9 mouse cellular contexts compared by ENCODE assay signal in genomic region chr16:28927381-28927780, GRCm38 (mm10). TPM values are rescaled to one million over a fixed set of nuclear protein-coding genes. Genes with fewer than 3 reads are reported as not detected.
DNase-seq lines count a peak whose midpoint lies in the region; ATAC-seq and TF ChIP-seq lines count a peak whose summit lies in the region.
"Had no signal": no experiment of that assay in that cellular context is flagged by ENCODE, and none has a peak within 500 bp of the region (broad histone marks: within the 10 kb centered on the region; RNA-seq: fewer than 3 reads in every experiment).

No protein-coding gene starts in this region.

- ATAC-seq in kidney, embryonic 14.5 days (ENCODE audit: low FRiP score, low TSS enrichment): no peak
- ATAC-seq in embryonic facial prominence, embryonic 11.5 days (replicated peaks; ENCODE audit: insufficient number of reproducible peaks, low FRiP score, low TSS enrichment, low read depth): no peak
- ATAC-seq in intestine, embryonic 16.5 days: no peak
- no peak for ATAC-seq in midbrain, postnatal 0 days (ENCODE audit: low FRiP score)

- no peak for TF ChIP-seq CTCF in midbrain, postnatal 0 days (IDR thresholded peaks at IDR 0.05)

- peaks cover 5% of the 10 kb centered on the region; the same call in 1 of the 2 replicates for H3K27me3 ChIP-seq in kidney, embryonic 14.5 days (ENCODE audit: control insufficient read depth, insufficient read depth, low read length)
- H3K27me3 ChIP-seq in embryonic facial prominence, embryonic 11.5 days (ENCODE audit: control insufficient read depth, insufficient read depth, low read length): no peaks in the 10 kb centered on the region; the same call in 1 of the 2 replicates
- no peaks in the 10 kb centered on the region for H3K27me3 ChIP-seq in intestine, embryonic 16.5 days (replicated peaks; ENCODE audit: control insufficient read depth, insufficient read depth, low read length)
- no peaks in the 10 kb centered on the region for H3K27me3 ChIP-seq in midbrain, postnatal 0 days (ENCODE audit: insufficient read depth, low read length)

- intact Hi-C loops in heart, postnatal 36 days (cut with DNase I): loop anchor here (5.0 kb wide), 1 partner anchor 45 kb away; no protein-coding TSS in a partner anchor

- no peaks in the 10 kb centered on the region for H3K36me3 ChIP-seq in kidney, embryonic 14.5 days (ENCODE audit: control insufficient read depth, insufficient read depth, low read length)
- H3K36me3 ChIP-seq in embryonic facial prominence, embryonic 11.5 days (replicated peaks; ENCODE audit: control insufficient read depth, insufficient read depth, low read depth, low read length): no peaks in the 10 kb centered on the region
- H3K36me3 ChIP-seq in intestine, embryonic 16.5 days (ENCODE audit: control insufficient read depth, insufficient read depth, low read length): no peaks in the 10 kb centered on the region
- H3K36me3 ChIP-seq in midbrain, postnatal 0 days (ENCODE audit: insufficient read depth, low read length): no peaks in the 10 kb centered on the region

- WGBS in kidney, embryonic 14.5 days: 47% methylated on average over 9 of the region's 9 CpGs
- WGBS in embryonic facial prominence, embryonic 11.5 days: 37% methylated on average over 9 of the region's 9 CpGs
- 54% methylated on average over 9 of the region's 9 CpGs for WGBS in intestine, embryonic 16.5 days
- WGBS in midbrain, postnatal 0 days: 10% methylated on average over 9 of the region's 9 CpGs

- no peak overlapping the region for H3K9ac ChIP-seq in kidney, embryonic 14.5 days (ENCODE audit: low read depth, low read length)
- H3K9ac ChIP-seq in embryonic facial prominence, embryonic 11.5 days (replicated peaks; ENCODE audit: low read length): no peak overlapping the region
- H3K9ac ChIP-seq in intestine, embryonic 16.5 days (ENCODE audit: low read depth, low read length): no peak overlapping the region
- H3K9ac ChIP-seq in midbrain, postnatal 0 days (replicated peaks; ENCODE audit: low read length, poor library complexity, severe bottlenecking): peak overlapping the region; percentile 91

- no peak overlapping the region for H3K4me2 ChIP-seq in kidney, embryonic 14.5 days (replicated peaks; ENCODE audit: low read depth, low read length)
- H3K4me2 ChIP-seq in embryonic facial prominence, embryonic 11.5 days (ENCODE audit: low read depth, low read length): peak overlapping the region; percentile 16; the same call in 1 of the 2 replicates
- H3K4me2 ChIP-seq in intestine, embryonic 16.5 days (ENCODE audit: low read depth, low read length): peak overlapping the region; percentile 81
- H3K4me2 ChIP-seq in midbrain, postnatal 0 days (ENCODE audit: low read depth, low read length, poor library complexity, severe bottlenecking): peak overlapping the region; percentile 71

- no peak overlapping the region for H3K4me3 ChIP-seq in kidney, embryonic 14.5 days (ENCODE audit: low read length)
- 0 out of 2 replicates have a peak overlapping the region, but pooled peaks have one; percentile 66 for H3K4me3 ChIP-seq in embryonic facial prominence, embryonic 11.5 days (ENCODE audit: low read depth, low read length)
- no peak overlapping the region for H3K4me3 ChIP-seq in intestine, embryonic 16.5 days (ENCODE audit: low read length)
- H3K4me3 ChIP-seq in midbrain, postnatal 0 days (ENCODE audit: low read depth, low read length): peak overlapping the region; percentile 97

- peaks cover 8% of the 10 kb centered on the region for H3K4me1 ChIP-seq in kidney, embryonic 14.5 days (ENCODE audit: control insufficient read depth, insufficient read depth, low read length)
- H3K4me1 ChIP-seq in embryonic facial prominence, embryonic 11.5 days (ENCODE audit: control insufficient read depth, insufficient read depth, low read length): peaks cover 3% of the 10 kb centered on the region; the same call in 1 of the 2 replicates
- peaks cover 11% of the 10 kb centered on the region for H3K4me1 ChIP-seq in intestine, embryonic 16.5 days (ENCODE audit: control insufficient read depth, insufficient read depth, low read length)
- H3K4me1 ChIP-seq in midbrain, postnatal 0 days (ENCODE audit: insufficient read depth, low read length): peaks cover 13% of the 10 kb centered on the region; the same call in 1 of the 2 replicates

- H3K27ac ChIP-seq in kidney, embryonic 14.5 days (ENCODE audit: low read depth, low read length): no peak overlapping the region
- H3K27ac ChIP-seq in embryonic facial prominence, embryonic 11.5 days (replicated peaks; ENCODE audit: low read depth, low read length): no peak overlapping the region
- H3K27ac ChIP-seq in intestine, embryonic 16.5 days (ENCODE audit: low read length): no peak overlapping the region
- H3K27ac ChIP-seq in midbrain, postnatal 0 days (ENCODE audit: low read depth, low read length): no peak overlapping the region

- DNase-seq in kidney, adult 11 months: peak; percentile 73
- no peak for DNase-seq in embryonic facial prominence, embryonic 11.5 days (ENCODE audit: low spot score)
- peak; percentile 63 for DNase-seq in midbrain, postnatal 0 days (ENCODE audit: low spot score)
- DNase-seq in Muller cell, postnatal 12 days (ENCODE audit: inconsistent ontology term): no peak
- DNase-seq in right cerebral cortex, postnatal 25 days: no peak
- no peak for DNase-seq in heart, postnatal 36 days

- no peaks in the 10 kb centered on the region for H3K9me3 ChIP-seq in kidney, embryonic 14.5 days (ENCODE audit: control insufficient read depth, low read length)
- H3K9me3 ChIP-seq in embryonic facial prominence, embryonic 11.5 days (replicated peaks; ENCODE audit: control insufficient read depth, low read length): no peaks in the 10 kb centered on the region
- H3K9me3 ChIP-seq in intestine, embryonic 16.5 days (ENCODE audit: control insufficient read depth, low read length): no peaks in the 10 kb centered on the region
- H3K9me3 ChIP-seq in midbrain, postnatal 0 days (ENCODE audit: low read length): no peaks in the 10 kb centered on the region

RNA-seq across cellular contexts. Expression of gene Mb21d2, which starts 2.1 kb away (rescaled TPM):
- 6.3 and 9.4 TPM in 2 replicates for polyA plus RNA-seq in kidney, embryonic 14.5 days (2014; fragmentation: Nextera tagmentation; extraction: Ambion mirVana)
- polyA plus RNA-seq in embryonic facial prominence, embryonic 11.5 days (2014; fragmentation: Nextera tagmentation; extraction: Ambion mirVana): 11.5 and 11.6 TPM in 2 replicates
- 6.6 and 7.2 TPM in 2 replicates for polyA plus RNA-seq in intestine, embryonic 16.5 days (2015; fragmentation: Nextera tagmentation; extraction: Ambion mirVana)
- total RNA-seq in midbrain, postnatal 0 days (2014; rRNA removed): 51.5 and 55.6 TPM in 2 replicates
- 16.5 and 16.9 TPM in 2 replicates for polyA plus RNA-seq in midbrain, postnatal 0 days (2015; fragmentation: Nextera tagmentation; extraction: Ambion mirVana)
- total RNA-seq in heart, postnatal 36 days (2021): 10 to 100 TPM in 1 of 2 experiments, 1 to 10 TPM in 1; 7.5 to 10.3 TPM
- total RNA-seq: megakaryocyte, adult 5-6 weeks had no signal

Comparison
In these comparisons a context has a peak if more than half of its experiments do, and no peak if none do; other contexts are left out.
1. DNase-seq: peak in kidney, adult 11 months (single experiment) and midbrain, postnatal 0 days (single experiment); none in embryonic facial prominence, embryonic 11.5 days (single experiment), Muller cell, postnatal 12 days (single experiment), right cerebral cortex, postnatal 25 days (single experiment) and heart, postnatal 36 days (0 of 2).
2. H3K4me3 ChIP-seq: peak in embryonic facial prominence, embryonic 11.5 days (single experiment) and midbrain, postnatal 0 days (single experiment); none in kidney, embryonic 14.5 days (single experiment) and intestine, embryonic 16.5 days (single experiment).